Mouse (Mus musculus) lung, adult 2 months (tissue): Measurements from ENCODE around the gene Zmynd11. TPM values are rescaled to one million over a fixed set of nuclear protein-coding genes. Genes with fewer than 3 reads are reported as not detected.
A peak's percentile ranks its signal among the peaks of the same experiment; 100 is the strongest.

ENCODE experiments used
- DNase-seq: peaks from one replicate; pipeline ENCODE4 v3.0.0; 2022
- H3K4me1 ChIP-seq: fragments of 200-500 bp; 2 replicates; pipeline ENCODE4 v1.6.1; 2011; ENCODE audit warnings: low read length; ENCODE audit not compliant: control insufficient read depth, insufficient read depth
- H3K4me3 ChIP-seq: fragments of 200-500 bp; replicated peaks from 2 replicates; pipeline ENCODE3; 2011; ENCODE audit warnings: low read depth, mild to moderate bottlenecking, control low read depth, low read length; ENCODE audit errors: extremely low read depth
- CTCF ChIP-seq: fragments of 200-500 bp; IDR thresholded peaks from 2 replicates; pipeline ENCODE4 v1.5.1; 2011; ENCODE audit warnings: mild to moderate bottlenecking, low read length, control low read depth; ENCODE audit not compliant: insufficient read depth
- POLR2A ChIP-seq: fragments of 200-500 bp; IDR thresholded peaks from 2 replicates; pipeline ENCODE4 v1.6.1; 2011; ENCODE audit warnings: low read depth, mild to moderate bottlenecking, control low read depth, low read length, borderline replicate concordance; ENCODE audit errors: extremely low read depth
- WGBS: fragments of 180-500 bp; shearing (Covaris S2); methylation state at CpG from one replicate; pipeline ENCODE4 v1.1.7; 2018; 5-methylcytosine and 5-hydroxymethylcytosine counted together
- polyA plus RNA-seq: library from polyadenylated mRNA; depleted of rRNA; stranded (reverse); fragments of >200 nt; gene quantifications from 2 replicates; pipeline ENCODE4 v1.2.3, GENCODE M21; 2012

Zmynd11 gene
- polyA plus RNA-seq, 1 experiment = 62.0 TPM

DNA sequence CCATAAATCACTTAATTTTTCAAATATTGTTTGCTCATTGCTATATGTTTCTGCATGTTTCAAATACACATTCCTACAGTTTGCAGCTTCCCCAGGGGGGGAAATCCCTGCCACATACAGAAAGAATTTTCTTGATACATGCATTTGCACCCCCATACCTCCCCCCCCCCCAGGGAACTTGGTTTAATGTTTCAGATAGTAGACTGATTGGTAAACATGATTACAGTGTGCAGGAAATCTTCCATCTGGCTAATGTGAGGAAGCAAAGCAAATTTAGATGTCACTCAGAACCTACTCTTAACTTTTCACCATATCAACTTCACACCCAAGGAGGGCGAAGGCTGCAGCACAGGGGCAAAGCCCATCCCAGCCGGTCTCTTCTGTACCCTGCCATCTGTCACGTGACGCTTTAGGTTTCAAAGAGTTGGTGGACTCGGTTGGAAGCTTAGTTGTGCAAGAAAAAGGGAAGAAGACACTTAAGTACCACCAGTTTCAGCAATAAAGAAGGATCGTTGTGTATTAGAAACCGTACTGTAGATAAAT is 97.1 kb downstream of the Zmynd11 start:
- DNase-seq = no peak
- H3K4me1 ChIP-seq = no peaks in the 10 kb centered on the region
- TF ChIP-seq POLR2A (no peak), CTCF (no peak)
- no peak overlapping the region for H3K4me3 ChIP-seq
- WGBS = 59% methylated on average over 7 of the region's 7 CpGs

DNA sequence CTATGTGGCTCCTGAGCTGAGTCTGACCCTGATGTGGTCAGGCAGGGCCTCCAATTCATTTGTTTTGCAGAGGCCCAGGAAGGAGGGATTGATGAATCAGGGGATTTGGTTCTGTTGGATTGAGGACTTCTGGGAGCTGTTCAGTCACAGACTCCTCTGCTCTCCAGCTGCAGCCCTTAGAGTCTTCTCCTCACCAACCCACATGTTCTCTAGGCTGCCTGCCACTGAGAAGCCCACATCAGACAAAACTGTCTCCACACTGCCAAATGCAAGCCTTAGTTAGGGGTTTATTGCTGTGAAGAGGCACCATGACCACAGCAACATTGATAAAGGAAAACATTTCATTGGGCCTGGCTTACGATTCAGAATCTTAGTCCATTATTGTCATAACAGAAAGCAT is 101.5 kb downstream of the Zmynd11 start:
- Histone ChIP-seq H3K4me1 (no peaks in the 10 kb centered on the region), H3K4me3 (no peak overlapping the region)
- no peak for DNase-seq
- TF ChIP-seq POLR2A (no peak), CTCF (no peak)
- 97% methylated on average over 1 of the region's 1 CpGs for WGBS

DNA sequence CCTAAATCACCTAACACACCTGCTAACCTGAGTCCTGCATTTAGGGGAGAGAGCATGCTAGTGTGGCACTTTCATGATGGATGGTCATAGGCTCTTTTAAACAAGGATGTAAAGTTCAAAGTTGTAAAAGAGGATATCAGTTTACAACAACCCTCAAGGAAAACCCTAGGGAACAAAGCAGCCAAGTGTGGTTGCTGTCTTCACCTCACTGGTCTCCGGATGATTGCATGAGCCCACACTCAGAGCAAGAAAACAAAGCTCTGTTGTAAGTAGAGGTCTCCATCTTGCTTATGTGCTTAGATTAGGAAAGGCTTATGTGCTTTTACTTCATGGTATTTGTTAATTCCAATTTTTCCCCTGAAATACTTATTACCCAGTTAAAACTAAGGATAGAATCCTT is 104.4 kb downstream of the Zmynd11 start:
- TF ChIP-seq POLR2A (no peak), CTCF (no peak)
- H3K4me1 ChIP-seq = no peaks in the 10 kb centered on the region
- WGBS = 79% methylated on average over 1 of the region's 1 CpGs
- no peak for DNase-seq
- H3K4me3 ChIP-seq = no peak overlapping the region

DNA sequence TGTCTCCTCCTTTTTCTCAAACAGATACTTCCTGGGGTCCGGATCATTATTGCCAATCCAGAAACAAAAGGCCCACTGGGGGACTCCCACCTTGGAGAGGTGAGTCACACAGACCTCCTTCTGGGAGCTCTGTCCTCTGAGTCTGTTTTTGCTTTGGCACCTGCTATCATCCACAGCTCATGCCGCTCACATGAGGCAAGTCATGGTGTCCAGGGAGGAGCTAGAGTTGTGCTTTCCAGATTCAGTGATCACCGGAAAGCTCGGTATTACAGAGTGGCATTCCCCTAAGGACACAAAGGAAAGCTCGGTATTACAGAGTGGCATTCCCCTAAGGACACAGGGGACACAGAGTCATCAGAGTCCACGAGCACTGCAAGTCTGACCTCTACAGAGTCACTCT is 108.5 kb downstream of the Zmynd11 start:
- Histone ChIP-seq H3K4me1 (no peaks in the 10 kb centered on the region), H3K4me3 (no peak overlapping the region)
- TF ChIP-seq POLR2A (no peak), CTCF (no peak)
- WGBS = 94% methylated on average over 6 of the region's 6 CpGs
- no peak for DNase-seq

DNA sequence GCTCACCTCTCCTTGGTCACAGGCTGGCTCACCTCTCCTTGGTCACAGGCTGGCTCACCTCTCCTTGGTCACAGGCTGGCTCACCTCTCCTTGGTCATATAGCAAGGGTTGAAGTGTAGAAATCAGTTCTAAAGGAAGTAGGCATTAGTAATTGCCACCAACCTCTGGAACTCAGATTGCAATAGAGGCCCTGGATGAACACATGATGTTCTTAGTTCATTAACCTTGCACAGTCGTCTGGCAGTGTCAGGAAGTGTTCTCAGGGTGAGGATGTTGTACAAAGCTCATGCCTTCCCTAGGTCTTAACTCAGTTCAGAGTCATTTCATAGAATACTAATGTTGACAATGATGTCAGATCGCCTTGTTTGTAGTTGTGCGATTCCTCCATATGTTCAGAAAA is 112.1 kb downstream of the Zmynd11 start:
- TF ChIP-seq POLR2A (no peak), CTCF (no peak)
- no peak for DNase-seq
- 81% methylated on average over 3 of the region's 3 CpGs for WGBS
- no peak overlapping the region for H3K4me3 ChIP-seq
- H3K4me1 ChIP-seq = no peaks in the 10 kb centered on the region

DNA sequence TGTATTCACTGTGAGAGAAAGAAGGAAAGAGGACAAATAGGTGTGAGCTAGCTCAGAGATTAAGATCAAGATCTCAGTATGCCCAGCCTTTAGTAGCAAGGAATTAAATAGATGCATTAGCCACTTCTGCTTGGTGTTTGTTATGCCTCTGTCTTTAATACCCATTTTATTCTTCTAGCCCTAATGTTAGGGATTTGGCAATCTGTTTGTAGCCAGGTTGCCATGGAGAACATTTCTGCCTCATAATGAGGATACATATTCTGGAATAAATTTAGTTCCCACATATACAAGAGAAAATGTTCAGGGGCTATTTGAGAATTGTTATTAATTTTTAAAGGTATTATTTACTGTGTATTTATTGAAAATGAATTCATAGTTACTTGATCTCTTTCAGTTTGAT is 114.5 kb downstream of the Zmynd11 start:
- TF ChIP-seq CTCF (no peak), POLR2A (no peak)
- H3K4me3 ChIP-seq = no peak overlapping the region
- DNase-seq = no peak
- H3K4me1 ChIP-seq = no peaks in the 10 kb centered on the region

DNA sequence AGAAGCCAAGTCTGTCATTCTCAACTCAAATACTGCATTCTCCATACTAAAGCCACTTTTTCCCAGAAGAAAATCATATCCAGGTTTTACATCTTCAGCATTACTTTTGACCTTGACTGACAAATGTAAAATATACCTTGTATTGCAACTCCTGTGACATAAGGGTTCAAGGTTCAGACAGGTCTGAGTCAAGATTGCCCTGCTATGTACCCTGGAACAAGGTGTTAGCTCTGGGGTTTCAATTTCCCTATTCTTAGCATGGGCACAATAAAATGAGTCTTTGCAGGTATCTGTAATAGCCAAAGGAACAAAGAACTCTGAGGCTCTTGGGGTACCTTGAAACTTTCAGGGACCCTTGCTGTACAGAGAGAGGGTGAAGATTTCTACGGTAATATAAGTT is 115.2 kb downstream of the Zmynd11 start:
- no peak for DNase-seq
- H3K4me3 ChIP-seq = no peak overlapping the region
- TF ChIP-seq CTCF (no peak), POLR2A (no peak)
- WGBS = 86% methylated on average over 1 of the region's 1 CpGs
- no peaks in the 10 kb centered on the region for H3K4me1 ChIP-seq

DNA sequence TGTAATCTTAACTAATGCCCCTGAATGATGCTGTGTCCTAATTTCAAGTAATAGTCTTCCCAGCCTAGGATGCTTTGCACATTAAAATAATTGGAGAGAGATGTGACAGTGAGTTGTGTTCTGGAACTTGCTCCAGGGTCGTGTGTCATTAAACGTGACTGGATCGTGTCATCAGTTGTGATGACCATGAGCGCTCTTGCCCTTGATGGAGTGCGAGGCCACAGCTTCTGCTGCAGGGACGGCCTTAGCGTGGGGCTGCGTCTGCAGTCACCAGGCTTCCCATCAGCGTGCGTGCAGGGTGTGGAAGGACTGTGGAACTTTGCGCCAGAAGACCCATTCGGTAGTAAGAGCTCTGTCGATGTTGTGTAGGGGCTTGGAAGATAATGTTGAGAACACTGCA is 116.4 kb downstream of the Zmynd11 start:
- Histone ChIP-seq H3K4me1 (no peaks in the 10 kb centered on the region), H3K4me3 (no peak overlapping the region)
- WGBS = 94% methylated on average over 13 of the region's 13 CpGs
- TF ChIP-seq POLR2A (no peak), CTCF (no peak)
- no peak for DNase-seq

DNA sequence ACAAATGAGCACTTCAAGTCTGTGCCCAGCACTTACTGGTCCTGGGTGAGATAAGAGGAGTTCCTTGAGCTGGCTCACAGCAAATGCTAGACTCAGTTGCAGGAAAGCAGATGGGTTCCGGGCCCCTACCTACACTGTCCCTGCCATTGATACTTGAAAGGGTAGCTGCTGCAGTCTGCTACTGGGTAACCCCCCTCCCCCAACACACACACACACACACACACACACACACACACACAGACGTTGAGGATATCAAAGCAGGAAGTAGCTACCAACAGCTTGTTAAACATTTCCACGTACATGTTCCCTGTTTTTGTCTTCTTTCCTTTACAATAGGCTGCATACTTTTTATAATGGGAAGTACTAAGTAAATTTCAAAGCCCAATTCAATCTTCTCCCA is 127.2 kb downstream of the Zmynd11 start:
- 44% methylated on average over 3 of the region's 3 CpGs for WGBS
- TF ChIP-seq POLR2A = no peak
- no peak overlapping the region for H3K4me3 ChIP-seq
- DNase-seq = no peak
- H3K4me1 ChIP-seq = no peaks in the 10 kb centered on the region

DNA sequence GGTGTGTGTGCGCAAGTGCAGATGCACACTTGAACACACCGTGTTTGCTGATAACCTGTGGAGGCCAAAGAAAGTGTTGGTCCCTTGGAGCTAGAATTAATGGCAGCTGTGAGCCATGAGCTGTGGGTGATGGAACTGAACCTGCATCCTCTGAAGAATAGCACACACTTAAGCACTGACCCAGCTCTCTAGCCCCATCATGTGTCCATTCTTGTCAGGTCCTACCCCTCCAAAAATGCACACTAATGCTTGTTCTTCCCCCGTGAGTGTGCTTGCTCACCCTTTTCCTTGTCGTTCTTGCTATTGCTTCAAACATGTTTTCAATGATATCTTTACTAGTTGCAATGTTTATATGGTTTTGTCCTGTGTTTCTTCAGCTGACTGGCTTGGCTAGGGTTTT is 128.6 kb downstream of the Zmynd11 start:
- peak; percentile 8 for DNase-seq
- H3K4me3 ChIP-seq = no peak overlapping the region
- whole genome bisulfite sequencing = 49% methylated on average over 4 of the region's 4 CpGs
- H3K4me1 ChIP-seq = no peaks in the 10 kb centered on the region
- peak; percentile 33; the same call in 1 of the 2 replicates for TF ChIP-seq CTCF
- no peak for TF ChIP-seq POLR2A

DNA sequence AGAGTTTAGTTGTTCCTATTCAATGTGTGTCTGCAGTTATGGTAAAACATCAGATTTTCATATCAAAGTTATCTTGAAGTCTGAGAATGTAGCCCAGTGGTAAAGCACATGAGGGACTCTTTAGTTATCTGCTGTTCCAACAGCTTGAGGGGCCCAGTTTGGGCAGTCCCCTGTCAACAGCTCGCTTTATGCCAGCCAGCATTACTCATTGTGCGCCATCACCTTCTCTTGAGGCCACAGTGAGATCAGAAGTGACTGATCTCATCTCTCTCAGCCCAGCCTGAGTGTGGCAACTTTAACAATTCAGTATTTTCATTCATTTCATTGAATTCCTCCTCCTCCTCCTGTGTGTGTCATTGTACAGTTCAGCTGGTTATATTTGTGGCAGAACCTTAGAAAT is 129.2 kb downstream of the Zmynd11 start:
- 96% methylated on average over 2 of the region's 2 CpGs for WGBS
- no peak overlapping the region for H3K4me3 ChIP-seq
- DNase-seq = no peak
- H3K4me1 ChIP-seq = no peaks in the 10 kb centered on the region
- TF ChIP-seq POLR2A (no peak), CTCF (no peak)
